Mouse (Mus musculus): Measurements from ENCODE around the gene Arid1b.
"Not testable (repeated sequence)": the region's sequence is repeated elsewhere in the genome, so short reads cannot be mapped to it uniquely, and the experiment has no call there.

The Arid1b gene

GRCm38 (mm10) chr17:5089541-5089940 lies 95.4 kb downstream of the Arid1b start:
- DNase-seq = peak; percentile 58 to 73

- DNase-seq = peak in 1 of 2 experiments; percentile 39
These were observed 97.4 kb downstream of the Arid1b start for GRCm38 (mm10) chr17:5091490-5091889.

GRCm38 (mm10) chr17:5091934-5092333 lies 97.8 kb downstream of the Arid1b start:
- no peak for DNase-seq

DNA sequence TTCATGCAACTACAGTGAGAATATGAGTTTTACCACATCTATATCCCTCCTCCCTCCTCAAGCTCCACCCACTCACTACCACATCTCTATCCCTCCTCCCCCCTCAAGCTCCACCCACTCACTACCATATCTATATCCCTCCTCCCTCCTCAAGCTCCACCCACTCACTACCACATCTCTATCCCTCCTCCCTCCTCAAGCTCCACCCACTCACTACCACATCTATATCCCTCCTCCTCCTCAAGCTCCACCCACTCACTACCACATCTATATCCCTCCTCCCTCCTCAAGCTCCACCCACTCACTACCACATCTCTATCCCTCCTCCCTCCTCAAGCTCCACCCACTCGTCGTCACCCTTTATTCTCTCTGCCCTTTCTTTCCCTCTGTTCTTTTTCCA lies 99.2 kb downstream of the Arid1b start:
- DNase-seq = not testable (repeated sequence)

DNA sequence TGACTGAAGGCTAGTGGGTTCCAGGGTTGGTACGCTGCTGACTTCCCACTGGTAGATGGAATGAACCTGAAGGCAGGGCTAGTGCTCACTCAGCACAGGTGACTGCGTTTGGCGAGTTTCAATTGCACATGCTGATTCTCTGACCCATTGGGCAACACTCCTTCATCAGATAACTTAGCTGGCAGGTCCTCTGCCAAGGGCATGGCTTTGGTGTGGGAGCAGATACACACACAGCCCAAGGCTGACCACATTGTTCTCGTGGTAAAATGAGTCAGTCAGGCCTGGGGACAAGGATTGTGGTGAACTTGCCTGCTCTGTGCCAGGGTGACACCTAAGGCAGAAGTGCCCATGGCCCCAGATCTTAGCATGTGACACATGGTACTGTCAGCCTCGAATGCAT lies 100.5 kb downstream of the Arid1b start:
- DNase-seq = no peak

DNA sequence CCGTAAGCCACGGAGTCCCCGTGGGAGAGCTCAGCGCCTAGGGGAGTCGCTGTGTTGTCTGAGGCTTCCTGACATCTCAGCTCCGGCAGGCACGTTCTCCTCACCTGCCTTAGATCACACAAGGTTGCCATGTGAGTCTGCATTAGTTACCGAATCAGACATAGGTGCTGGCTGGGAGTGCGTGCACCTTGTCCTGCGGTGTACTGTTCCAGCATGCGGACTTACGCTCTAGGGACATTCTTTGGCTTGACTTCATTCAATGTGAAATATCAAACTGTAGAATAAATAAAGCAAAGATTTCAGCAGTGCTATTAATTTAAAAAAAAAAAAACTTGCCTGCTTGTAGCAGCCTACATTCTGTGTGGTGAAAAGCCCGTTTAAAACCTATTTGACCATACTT lies 101.6 kb downstream of the Arid1b start:
- DNase-seq = no peak

DNA sequence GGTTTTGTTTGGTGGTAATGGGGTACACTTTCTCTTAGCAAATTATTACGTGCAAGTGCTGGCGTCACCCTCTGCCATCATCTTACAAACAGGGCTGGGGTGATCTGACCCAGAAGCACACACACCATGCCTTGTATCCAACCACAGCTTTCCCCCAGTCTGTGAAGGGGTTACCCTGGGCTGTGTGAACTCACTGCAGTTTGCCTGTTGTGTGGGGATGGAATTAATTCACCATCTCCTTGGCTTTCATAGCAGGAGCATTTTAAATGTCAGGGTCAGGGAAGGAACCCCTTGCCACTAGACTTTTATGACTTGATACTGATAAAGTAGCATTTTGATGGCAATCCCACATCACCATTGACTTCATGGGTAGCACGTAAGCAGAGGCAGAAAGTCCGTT lies 102.9 kb downstream of the Arid1b start:
- DNase-seq = no peak

- DNase-seq = peak in 1 of 2 experiments; percentile 51
These were observed 103.7 kb downstream of the Arid1b start for GRCm38 (mm10) chr17:5097545-5098475.

- peak; percentile 53 to 68 for DNase-seq
These were observed 104.6 kb downstream of the Arid1b start for GRCm38 (mm10) chr17:5098727-5099126.

GRCm38 (mm10) chr17:5099238-5099637 lies 105.1 kb downstream of the Arid1b start:
- DNase-seq = no peak

DNA sequence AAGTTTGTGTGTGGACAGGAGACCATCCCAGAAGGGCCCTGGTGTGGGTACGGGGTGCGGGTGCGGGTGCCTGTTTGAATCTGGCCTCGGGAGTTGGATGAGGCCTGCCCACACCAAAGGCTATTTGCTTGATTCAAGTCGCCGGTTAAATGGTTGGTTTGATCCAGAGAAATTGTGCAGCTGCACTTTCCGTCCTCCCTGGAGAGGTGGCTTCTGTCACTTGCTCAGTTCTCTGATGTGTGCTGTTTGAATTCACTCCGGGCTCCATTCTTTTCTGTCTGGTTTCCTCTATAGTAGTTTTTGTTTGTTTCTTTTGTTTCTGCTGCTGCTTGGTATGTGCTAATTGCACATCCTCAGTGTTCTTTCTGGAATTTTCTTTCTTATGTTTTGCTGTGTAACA lies 107.0 kb downstream of the Arid1b start:
- peak in 1 of 2 experiments; percentile 32 for DNase-seq

DNA sequence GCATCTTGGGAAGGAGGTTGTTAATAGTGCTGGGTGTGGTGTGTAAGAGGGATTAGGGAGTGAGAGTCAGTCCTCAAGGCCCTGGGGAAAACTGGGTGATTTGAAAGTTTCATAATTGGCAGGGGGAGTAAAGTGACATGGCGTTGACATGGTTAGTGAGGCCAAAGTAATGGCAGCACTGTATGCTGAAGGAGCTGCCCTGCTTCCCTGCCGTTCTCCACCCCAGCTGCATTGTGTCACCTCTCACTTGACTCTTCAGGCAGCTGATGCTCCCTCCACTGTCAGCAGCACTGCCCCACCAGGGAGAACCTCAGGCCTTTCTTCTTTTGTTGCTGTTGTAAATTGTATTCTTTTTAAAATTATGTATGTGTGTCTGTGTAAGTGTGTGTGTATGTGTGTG lies 107.8 kb downstream of the Arid1b start:
- DNase-seq = peak in 1 of 2 experiments; percentile 48

DNA sequence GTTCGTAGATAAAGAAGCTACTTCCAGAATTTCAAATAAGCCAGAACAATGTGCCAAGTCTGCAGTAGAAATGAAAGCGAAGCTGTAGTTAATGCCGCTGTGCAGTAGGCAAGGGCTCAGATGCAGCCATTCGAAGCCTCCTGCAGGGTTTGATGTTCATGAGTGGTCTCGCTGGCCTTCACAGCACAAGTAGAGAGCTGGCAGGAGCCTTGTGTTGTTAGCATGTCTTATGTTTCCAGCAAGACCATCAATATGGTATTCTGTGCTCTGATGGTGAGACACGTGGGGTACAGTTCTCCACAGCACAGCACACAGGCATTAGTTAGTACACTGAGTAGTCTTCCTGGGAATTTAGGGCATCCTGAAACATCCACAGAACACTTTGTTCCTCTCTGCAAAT lies 111.6 kb downstream of the Arid1b start:
- no peak for DNase-seq

- no peak for DNase-seq
These were observed 112.4 kb downstream of the Arid1b start for GRCm38 (mm10) chr17:5106263-5107195.

- DNase-seq = no peak
These were observed 113.4 kb downstream of the Arid1b start for GRCm38 (mm10) chr17:5107501-5107900.

DNA sequence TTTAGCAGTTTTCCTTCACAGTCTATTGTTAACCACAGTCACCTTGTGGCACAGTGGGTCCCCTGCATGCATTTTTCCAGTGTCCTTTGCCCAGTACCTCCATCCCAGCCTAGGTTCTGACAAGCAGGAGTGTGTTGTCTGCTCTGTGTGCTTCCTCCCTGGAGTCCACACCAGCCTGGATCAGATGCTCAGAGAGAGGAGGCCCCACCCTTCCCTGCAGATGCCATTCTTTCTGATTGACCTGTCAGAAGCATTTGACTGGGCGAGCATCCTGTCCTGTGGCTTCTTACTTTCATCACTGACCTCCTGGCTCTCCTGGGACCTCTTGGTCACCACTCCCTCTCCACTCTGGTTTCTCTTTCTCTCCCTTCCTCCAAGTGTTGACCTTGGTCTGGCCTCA lies 113.9 kb downstream of the Arid1b start:
- DNase-seq = no peak

GRCm38 (mm10) chr17:5108546-5109142 lies 114.5 kb downstream of the Arid1b start:
- DNase-seq = no peak

DNA sequence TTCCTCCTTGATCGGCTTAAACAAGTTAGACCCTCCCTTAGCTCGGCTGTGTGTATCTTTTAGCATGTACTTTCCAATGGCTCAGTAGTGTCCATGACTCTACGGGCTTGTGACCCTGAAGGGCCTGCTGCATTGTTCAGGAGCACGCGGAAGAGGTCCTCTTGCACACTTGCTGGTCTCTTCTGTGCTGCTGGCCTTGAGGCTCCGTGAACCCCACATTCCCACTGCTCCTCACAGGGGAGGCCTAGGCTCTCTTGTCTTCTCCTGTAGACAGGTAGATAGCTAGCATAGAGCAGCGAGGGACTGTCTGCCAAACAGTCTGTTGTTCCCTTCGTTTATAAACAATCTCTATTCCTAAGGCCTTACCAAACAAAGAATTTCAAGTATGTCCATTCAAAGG lies 115.2 kb downstream of the Arid1b start:
- no peak for DNase-seq

DNA sequence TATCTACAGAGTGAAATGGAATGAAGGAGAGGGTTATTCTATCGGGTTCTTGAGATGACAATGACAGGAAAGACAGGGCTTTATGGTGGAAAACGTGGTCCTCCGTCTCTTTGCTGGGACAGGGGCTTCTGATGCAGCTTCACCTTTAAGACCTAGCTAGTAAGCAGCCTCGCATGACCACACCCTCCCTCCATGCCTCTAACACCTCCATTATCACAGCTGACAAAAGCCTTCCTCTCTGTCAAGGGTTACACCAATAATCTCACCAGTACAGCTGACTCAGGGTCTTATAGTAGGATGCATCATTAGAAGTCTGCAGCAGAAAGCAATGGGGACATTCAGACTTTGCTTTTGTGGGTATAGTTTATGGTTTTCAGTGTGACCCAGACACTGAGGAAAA lies 116.0 kb downstream of the Arid1b start:
- no peak for DNase-seq

- DNase-seq = not testable (repeated sequence)
These were observed 116.8 kb downstream of the Arid1b start for GRCm38 (mm10) chr17:5110981-5111380.

DNA sequence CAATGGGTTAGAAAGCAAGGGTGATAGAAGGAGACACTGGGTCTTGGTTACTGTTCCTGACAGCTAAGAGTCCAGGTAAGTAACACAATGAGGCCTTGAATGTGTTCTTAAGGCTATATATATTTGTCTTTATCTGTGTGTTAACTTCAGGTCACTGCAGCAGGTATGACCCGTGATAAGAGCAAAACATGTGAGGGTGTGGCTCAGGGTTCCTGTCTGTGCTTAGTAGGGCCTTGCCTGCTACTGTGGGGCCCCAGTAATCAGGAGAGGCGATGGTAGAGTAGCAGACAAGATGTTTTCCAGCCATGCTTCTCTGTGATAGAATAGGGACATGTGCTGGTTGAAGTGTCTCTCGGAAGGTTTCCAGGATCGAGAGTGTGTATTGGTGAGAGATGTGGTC lies 118.0 kb downstream of the Arid1b start:
- DNase-seq = no peak

- DNase-seq = no peak
These were observed 121.8 kb downstream of the Arid1b start for GRCm38 (mm10) chr17:5115952-5116351.

DNA sequence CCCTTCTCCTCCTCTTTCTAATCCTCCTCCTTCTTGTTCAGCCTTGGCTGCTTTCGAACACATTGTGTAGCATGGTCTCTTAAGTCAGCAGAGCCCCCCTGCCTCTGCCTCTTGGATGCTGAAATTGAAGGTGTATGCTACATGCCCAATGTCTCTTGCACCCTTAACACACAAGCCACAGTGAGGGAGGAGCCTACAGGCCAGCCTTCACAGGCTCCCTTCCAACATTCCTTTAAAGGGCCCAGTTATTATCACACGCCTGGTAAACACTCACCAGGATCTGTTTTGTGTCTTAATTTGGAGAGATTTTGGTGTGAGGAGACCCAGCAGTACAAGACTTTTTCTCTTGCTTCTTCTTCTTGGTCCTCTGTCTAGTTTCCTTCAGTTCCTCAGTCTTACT lies 122.9 kb downstream of the Arid1b start:
- DNase-seq = no peak

Data from thymus, postnatal 36 days (tissue).